Mouse (Mus musculus): ENCODE measurements at regions not wholly inside any gene's neighbourhood (a gene's known extent, or its start where the extent isn't known, plus 50 kb on each side); places are given as distances from the start of the nearest gene placed in this dataset.

DNA sequence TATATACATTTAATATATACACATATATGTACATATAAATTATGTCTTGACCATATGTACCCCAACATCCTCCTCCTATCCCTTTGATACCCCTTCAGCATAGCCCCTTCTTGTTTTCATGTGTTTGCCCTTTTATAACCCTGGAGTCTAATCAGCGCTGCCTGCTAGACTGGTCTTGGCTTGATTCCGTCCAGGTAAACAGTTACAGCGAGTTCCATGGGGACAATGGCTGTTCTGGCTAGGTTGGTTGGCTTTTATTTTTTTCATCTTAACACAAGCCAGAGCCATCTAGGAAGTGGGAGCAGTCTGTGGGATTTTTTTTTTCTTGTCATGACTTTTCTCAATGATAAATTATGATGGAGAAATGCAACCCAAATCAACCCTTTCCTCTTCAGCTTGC lies 79.6 kb upstream of the Id2 start:
- DNase-seq: peak in 1 of 2 experiments; percentile 58

GRCm38 (mm10) chr12:25173064-25173463 lies 76.1 kb upstream of the Id2 start:
- no peak for DNase-seq

DNA sequence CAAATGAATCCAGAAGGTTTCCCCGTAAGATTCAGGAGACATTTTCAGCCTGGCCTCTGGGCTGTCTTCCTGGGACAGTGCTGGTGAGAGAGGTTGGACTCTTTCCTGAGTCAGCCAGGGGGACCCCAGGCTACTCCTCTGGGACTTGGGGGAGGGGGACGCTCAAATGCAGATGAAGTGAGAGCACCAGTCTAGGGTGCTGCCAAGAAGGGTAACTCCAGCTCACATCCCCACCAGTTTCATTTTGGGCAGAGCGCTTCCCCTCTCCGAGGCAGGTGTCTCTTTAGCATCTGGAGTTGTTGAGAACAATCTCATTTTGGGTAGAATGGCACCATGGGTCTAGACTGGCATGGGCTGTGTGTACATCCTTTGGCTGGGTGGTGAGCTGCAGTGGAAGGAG lies 75.5 kb upstream of the Id2 start:
- no peak for DNase-seq

GRCm38 (mm10) chr12:25169611-25170010 lies 72.7 kb upstream of the Id2 start:
- no peak for DNase-seq

GRCm38 (mm10) chr12:25168213-25168545 lies 71.2 kb upstream of the Id2 start:
- DNase-seq: no peak

- DNase-seq: no peak
Observed at GRCm38 (mm10) chr12:25167504-25168212, 70.7 kb upstream of the Id2 start.

GRCm38 (mm10) chr12:25166525-25166924 lies 69.6 kb upstream of the Id2 start:
- DNase-seq: no peak

- DNase-seq: peak; percentile 51 to 57
Observed at GRCm38 (mm10) chr12:25165650-25166049, 68.7 kb upstream of the Id2 start.

GRCm38 (mm10) chr12:25164724-25165123 lies 67.8 kb upstream of the Id2 start:
- peak; percentile 46 to 54 for DNase-seq

- peak in 1 of 2 experiments; percentile 31 for DNase-seq
Observed at GRCm38 (mm10) chr12:25163541-25163940, 66.6 kb upstream of the Id2 start.

- no peak for DNase-seq
Observed at GRCm38 (mm10) chr12:25162843-25163242, 65.9 kb upstream of the Id2 start.

DNA sequence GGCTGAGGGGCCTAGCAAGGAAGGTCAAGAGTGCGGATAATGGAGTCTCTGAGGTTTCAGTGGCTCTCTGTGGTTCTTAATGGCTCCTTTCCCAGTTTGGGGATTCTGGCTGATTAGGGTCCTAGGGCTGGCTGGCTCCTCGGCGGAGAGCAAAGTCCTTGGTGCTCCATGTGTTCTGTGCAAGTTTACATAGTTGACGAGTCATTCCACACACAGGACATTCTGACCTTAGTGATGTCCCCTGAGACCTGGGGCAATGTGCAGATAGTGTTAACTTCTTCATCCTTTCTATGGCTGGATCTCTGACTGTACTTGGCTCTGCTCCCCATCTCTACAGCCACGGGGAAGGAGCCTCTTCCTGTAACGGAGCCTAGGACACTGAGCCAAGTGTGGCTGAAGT lies 65.0 kb upstream of the Id2 start:
- DNase-seq: no peak

DNA sequence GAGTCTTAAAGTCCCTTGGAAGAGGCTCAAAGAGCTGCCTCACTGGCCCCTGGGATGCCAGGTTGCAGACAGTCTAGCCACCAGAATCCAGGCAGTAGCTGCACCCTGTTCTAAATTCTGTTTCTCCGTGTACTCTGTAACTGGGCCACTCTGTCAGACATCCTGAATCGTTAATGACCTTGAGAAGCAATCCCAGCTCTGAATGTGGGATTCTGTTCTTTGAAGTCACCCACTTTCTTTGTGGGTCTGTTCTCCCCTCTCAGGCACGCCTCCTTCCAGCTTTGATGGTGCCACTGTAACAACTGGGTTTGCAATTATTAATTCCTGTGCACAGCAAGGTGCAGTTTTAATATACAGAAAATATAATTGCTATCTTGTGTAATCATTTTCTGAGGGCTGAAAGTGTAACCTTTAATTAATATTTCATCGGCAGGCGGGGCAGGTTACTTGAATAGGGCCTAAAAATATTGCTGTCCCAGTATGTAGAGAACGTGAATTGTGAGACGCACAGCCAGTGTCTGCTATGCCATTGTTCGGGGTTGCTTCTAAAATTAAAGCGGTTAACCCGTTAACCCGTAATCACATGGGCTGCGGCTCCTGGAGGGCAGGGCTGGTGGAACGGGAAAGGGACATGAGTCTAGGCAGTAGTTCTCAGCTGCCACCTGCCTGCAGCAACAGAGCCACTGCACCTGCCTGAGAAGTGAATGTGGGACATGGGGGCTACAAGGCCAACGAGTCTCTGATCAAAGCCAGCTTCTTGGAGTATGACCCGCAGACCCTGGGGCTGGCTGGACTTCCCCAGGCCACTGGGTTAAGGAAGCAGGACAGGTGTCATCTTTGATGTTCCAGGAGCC lies 64.3 kb upstream of the Id2 start:
- no peak for DNase-seq

GRCm38 (mm10) chr12:25159091-25159490 lies 62.2 kb upstream of the Id2 start:
- DNase-seq: no peak

GRCm38 (mm10) chr12:25157238-25157637 lies 60.3 kb upstream of the Id2 start:
- DNase-seq: no peak

DNA sequence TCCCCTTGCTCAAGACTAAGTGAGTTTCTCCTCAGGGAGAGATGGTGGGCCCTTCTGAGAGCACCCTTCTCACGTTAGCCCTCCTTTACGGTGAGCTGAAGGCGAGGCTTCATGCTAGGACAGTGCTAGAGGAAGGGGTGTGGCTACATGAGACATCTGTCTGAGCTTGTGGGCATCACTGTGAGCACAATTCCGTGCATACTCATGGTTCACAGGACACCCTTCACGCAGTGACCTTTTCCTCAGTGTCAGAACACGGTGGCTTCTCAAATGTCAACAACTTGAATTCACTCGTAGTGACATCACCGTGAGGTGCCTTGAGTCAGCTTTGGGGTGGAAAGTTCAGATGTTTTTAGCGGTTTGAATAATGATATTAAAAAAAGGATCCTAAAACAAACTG lies 58.5 kb upstream of the Id2 start:
- no peak for DNase-seq

DNA sequence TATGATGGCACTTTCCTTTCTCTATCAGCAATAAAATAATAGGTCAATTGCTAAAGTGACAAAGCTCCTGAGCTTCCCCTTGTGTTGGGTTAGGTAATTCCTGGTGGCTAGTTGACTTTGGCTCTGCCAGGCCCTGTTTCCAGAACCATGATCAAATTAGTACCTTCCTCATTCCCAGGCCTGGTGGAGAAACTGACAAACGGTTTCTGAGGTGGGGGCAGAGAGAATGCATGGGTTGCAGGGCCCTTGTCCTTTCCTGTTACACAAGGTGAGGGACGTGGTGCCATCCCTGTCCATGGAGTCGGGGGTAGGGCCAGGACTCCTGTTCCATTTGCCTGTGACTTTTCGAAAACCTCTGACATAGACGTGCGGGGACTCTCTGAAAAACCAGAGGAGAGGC lies 51.2 kb upstream of the Id2 start:
- DNase-seq: no peak

Data from lung, adult 18-20 months (tissue).